Mouse (Mus musculus): ENCODE data around the gene Zhx3.

- TF ChIP-seq GATA1 (IDR thresholded peaks at IDR 0.05; ENCODE audit: low read length) (no peak), TAL1 (IDR thresholded peaks at IDR 0.05; ENCODE audit: low read length) (no peak)
These were observed 18.2 kb upstream of the Zhx3 start for GRCm38 (mm10) chr2:160891045-160891444.
